Mouse (Mus musculus) frontal cortex, postnatal 25 days (tissue): ENCODE data around the gene Baiap2l1.

Source experiments
- DNase-seq, 2 experiments: peaks; one replicate each; pipeline ENCODE4 v3.0.0; 2022; ENCODE audit warnings: low spot score in 2 of 2

Baiap2l1 gene

DNA sequence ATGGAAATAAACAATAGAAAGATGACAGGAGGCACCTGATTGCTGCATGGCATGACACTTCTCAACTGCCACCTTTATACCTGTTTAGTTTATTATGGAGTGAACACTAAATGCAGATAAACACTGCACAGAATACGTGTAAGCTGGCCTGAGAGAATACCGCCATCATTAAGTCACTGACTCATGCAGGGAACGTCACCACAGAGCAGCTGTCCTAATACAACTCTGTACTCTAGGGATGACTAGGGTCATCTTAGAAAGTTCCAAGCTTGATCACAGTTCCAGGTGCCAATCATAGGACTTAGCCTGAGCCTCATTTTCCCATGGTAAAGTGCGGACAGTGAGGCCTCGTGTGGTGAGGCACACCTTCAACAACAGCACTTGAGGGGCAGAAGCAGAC is 73.3 kb downstream of the Baiap2l1 start:
- no peak for DNase-seq

DNA sequence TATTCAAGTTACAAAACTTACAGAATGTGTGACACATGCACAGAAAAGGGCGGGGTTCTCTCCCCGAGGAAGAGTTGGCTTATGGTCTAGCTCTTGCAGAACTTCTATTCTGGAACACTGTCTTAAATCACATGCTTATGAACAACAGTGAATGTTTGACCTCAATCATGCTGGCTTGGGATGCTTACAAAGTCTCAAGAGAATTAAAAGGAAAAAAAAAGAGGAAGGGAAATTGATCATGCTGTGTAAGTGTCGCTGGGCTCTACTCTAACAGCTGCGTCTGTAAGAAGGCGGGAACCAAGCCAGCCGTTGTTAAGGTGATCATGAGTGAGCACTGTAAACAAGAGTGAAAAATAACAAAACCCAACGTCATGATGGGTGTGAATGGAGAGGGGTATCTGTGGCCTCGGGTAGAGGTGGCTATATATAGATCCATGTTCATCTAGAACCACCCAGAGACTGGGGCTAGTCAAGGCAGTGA is 74.3 kb downstream of the Baiap2l1 start:
- DNase-seq: no peak

DNA sequence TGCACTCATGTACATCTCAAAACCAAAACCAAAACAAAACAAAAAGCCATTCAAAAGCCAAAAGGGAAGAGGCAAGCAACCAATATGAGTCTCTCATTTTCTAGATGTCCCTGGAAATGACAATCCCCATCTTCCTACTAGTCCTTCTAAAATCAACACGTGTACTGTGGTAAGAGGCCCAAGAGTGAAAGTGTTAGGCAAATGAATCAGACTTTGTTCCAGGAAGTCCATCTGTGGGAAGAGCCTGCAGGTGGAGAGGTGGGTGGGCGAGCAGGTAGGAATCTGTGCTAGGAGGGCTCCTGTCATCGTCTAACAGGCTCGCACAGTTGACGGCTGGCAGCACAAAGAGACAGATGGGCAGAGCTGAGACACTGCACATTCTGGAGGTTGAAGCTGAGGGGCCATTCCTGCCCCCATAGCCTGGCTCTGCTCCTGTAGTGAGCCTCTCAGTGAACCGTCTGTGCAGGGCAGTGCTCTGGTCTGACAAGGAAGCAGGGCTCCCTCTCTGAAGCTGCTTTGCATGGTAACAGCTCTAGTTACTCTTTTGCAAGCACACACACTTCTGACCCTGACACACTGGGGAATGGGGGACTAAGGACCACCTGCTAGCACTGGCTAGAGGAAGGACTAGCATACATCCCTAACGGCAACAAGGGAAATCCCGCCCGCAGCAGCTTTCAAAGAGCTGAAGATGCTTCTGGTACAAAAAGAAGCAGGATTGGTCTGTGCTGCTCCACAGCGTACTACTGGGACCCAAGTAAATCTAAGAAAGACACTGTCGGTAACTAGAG is 75.2 kb downstream of the Baiap2l1 start:
- no peak for DNase-seq

DNA sequence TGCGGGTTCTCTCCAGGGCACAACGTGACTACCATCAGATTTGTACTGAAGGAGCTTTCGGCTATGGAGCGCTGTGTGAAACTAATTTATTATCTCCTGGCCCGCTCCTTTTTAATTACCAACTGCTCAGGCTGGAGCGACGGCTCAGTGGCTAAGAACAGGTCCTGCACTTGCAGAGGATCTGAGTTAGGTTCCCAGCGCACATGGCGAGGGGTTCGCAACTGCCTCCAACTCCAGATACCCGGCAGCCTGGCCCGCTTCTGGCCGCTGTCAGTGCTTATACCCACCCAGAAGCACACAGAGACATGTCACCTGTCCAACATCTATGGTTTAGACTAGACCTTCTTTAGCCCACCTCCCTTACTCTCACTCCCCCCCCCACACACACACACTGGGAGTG is 78.0 kb downstream of the Baiap2l1 start:
- DNase-seq: no peak

DNA sequence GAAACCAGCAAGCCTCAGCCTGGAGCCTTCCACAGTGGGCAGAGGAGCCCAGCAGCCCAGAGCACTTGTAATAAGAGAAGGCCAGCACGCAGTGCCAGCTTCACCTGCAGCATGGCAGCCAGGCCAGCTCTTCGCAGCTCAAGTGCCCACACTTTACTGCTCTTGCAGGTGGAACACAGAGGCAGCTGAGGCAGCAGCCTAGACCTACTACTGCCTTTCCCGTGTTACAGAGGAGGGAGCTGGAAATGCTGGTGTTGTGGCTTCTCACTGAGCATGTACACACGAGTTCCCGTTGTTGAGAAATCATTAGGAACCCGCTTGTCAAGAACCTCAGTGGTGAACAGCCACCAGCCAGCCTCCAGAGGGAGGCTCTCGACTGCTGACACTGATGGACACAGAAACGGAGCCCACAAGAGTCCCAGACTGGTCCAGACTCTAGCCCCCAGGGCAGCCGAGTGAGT is 78.8 kb downstream of the Baiap2l1 start:
- DNase-seq: no peak

DNA sequence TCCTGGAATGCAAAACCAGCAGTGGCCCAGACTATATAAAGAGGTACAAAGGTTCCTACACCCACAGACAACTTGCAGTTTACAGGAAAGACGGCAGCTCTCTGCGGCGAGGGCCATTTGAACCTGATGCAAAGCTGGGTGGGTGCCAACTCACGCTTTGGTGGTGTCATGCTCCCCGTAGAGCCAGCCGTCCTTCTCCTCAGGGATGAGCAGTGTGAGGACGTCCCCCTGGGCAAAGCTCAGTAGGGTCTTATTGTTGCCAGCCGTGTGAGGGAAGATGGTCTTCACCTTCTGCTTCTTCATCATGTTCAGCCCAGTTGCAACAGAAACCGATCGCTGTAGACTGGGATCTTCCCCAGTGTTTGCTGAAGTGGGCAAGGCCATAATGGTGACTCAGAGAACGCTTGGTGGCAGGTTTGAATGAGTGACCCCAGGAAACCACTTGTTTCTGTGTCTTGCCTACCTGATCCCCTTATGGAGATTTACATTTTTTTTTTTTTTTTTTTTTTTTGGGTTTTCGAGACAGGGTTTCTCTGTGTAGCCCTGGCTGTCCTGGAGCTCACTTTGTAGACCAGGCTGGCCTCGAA is 79.4 kb downstream of the Baiap2l1 start:
- DNase-seq: no peak

DNA sequence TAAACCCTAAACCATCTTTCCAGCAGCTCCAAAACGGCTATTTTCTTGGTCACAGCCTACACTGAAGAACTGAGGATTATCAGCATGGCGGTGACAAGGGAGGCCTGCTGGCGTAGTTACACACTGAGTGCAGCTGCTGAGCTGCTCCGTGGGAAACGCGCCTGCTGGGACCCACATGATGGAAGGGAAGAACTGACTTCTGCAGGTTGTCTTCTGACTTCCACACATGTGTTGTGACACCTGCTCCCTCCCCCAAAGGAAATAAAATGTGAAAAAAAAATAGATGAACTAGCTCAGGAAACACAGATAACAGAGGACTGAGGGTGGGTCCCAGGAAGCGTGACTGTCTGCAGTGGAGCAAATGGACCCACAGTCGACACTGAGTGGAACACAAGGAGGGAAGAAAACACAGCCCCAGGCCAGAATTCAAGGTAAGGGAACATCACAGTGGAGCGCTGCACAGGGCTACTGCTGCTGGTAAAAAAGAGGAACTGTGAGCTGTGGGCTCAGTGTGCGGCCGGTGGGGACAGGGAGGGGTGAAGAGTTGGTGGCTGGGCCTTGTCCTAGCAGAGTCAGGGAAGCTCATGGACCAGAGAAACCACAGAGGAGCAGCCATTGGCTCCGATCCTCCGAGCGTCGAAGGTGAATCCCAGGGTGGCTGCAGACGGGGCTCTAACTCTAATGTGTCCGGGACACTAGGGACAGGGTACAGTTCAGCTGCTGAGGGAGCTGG is 80.8 kb downstream of the Baiap2l1 start:
- DNase-seq: no peak

DNA sequence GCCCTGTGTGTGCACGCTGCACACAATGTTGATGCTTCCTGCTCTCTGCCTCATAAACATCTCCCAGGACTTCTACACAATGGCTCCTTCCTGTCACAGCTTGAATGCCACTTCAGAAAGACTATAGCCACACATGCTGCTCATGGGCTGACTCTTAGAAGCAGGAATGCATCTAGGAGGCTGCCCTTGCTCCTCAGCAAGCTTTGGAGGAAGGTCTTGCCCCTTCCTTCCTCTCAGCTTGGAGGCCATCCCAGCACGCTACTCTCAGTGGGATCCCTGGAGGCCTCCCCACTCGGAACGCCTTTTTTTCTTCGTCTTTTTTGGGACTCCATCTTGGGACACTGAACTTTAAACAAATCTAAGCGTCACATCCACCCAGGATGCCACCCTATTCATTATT is 83.0 kb downstream of the Baiap2l1 start:
- DNase-seq: no peak

DNA sequence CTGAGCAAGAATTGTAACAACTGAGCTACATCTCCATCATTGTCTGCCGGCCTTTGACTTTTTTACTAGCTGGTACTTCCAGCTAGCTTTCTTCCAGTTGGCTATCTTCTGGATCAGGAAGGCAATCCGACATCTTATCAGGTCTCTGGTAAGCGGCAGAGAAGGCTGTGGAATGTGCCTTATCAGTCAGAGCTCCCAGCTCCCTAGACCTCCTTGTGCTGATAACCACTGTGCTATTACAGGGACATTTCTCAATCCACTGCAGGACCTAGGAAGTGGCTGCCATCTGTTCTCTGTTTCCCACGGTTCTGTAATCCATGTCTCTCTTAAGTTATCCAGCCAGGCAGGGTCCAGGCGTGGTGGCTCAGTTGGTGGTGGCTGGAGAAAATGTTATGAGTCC is 86.1 kb downstream of the Baiap2l1 start:
- no peak for DNase-seq

DNA sequence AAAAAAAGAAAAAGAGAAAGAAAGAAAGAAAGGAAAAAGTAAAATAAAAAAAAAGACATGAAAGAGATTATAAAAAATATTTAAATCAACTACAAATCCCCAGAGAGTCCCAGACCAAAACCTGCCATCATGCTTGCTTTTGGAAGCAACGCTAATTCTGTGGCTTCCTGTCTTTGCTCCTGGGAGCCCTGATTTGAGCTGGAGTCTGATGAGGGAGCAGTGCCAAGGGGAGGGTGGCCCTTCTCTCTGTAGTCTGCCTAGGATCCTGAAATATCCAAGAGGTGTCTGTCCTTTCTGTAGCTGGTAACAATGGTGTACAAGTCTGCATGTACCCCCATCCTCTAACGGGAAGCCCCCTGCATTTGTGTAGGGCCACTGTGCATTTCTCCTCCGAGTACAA is 86.8 kb downstream of the Baiap2l1 start:
- no peak for DNase-seq

DNA sequence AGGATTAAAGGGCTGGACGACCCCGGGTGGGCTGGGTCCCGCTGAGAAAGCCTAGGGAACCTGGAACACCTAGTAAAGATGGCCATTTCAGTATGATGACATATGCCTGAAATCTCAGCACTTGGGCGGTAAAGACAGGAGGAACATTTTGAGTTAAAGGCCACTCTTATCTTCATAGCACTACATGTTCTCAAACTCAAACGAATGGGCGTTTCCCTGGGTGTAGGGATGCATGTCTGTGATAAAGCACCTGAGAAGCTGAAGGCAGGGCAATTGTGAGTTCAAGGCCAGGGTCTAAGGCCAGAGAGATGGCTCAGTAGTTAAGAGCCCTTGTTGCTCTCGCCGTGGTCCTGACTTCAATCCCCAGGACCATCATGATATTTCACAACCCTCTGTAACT is 87.5 kb downstream of the Baiap2l1 start:
- no peak for DNase-seq

DNA sequence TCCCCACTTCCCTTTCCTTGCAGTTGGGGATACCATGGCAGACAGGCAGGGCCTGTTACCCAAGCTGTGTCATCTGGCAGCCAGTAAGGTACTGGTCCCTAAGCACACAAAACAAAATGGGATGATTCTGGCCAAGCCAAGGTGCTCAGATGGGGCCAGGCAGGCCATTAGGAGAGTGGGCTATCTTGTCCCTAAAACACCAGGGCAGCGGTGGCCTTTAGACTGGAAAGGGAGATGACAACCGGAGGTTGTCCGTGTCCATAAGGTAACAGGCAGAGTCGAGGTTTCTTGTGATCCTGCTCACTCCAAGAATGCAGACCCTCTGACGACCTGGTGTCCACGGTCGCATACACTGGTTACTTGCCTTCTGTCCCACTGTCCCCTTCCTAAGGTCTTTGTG is 88.0 kb downstream of the Baiap2l1 start:
- no peak for DNase-seq

DNA sequence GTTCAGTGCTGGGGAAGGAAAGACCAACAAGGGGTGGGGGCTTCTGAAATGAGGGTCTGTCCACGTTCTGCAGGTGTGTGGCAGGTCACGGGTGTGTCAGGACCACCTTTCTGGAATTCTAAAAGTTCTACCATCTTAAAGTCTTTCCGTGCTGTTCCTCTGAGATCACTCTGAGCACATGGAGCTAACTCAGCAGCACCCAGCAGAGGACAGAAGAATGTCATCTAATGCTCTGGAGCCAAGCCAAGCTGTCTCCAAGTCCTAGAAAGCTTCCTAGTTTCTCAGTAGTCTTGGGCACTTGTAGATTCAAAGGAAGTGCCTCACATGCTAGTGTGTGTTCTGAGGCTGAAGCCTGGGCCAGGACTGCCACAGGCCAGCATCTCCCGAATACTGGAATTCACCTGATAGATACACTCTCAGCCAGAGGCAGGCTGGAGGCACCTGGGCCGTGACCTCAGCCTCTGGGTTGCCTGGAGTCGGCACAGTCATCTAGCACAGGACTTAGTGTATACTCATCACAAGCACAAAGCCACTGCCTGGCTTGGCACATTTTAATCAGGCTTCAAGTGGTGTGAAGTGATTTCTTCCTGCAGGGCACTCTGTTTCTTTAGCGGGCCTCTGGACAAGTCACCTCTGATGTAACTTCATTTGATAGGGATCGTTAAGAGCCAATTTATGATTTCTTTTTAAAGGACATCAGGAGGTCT is 90.2 kb downstream of the Baiap2l1 start:
- peak in 1 of 2 experiments; percentile 31 for DNase-seq

DNA sequence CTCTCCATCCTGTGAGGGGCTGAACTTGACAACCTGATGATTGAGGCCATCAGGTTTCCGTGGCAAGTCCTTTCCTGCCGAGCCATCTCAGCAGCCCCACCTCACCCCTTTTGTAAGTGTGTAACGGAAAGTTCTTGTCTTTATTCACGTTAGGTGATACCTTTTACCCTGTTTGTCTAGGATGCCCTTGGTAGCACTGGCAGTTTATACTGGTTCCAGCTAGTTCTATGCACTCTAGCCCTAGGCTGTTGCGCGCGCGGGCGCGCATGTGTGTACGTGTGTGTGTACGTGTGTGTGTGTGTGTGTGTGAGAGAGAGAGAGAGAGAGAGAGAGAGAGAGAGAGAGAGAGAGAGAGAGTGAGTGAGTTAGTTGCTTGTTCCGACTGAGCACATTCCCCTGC is 94.4 kb downstream of the Baiap2l1 start:
- no peak for DNase-seq

DNA sequence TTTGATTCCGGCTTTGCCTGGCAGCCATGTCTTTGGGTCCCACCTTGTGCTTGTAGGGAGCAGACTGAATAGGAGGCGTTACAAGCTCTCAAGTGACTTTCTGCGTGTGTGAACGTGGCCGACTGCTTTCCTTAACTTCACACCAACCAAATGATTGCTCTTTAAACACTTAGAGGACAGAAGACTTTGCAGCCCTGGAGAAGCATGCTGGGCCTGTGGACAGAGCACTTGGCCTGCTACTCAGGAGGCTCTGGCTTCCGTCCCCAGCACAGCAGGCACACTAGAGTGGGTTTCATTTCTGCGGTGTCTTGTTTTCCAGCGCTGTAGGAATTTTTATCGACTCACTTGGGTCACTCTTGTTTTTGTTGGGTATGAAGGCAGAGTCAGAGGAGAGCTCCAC is 94.8 kb downstream of the Baiap2l1 start:
- DNase-seq: no peak

DNA sequence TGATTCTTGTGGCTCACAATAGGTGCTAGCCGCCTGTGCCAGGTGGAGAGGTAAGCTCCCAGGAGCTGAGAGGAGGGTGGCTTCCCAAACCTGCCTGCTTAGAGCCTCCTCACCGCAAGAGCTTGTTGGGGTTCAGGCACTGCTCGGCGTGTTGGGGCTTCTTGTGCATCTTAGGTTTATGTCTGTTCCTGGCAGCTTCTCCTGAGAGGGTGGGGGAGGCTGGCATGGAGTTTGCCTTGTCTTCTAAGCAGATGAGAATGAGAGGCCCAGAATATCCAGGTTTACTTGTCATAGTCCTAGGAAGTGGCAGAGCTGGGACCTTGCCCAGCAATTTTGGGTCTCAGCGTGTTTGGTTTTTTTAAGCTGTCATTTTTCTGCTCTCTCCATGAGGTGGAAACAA is 96.1 kb downstream of the Baiap2l1 start:
- DNase-seq: no peak

DNA sequence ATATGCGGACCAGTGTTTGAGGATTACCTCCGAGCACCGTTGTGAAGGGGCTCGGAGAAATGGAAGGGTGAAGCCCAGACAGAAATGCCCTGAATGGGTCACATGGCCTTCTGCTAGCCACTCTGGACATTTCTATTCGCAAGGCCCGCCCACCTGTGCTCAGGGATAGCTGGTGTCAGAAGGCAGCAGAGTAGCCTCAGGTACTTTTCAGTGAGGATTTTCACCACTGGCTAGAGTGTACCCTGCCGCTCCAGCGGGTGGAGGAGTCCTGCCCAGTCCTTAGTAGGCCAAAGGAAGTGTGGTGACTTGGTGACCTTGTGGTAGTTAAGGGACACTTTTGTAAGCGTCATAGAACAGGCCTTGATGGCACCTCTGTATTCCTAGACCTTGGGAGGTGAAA is 96.6 kb downstream of the Baiap2l1 start:
- no peak for DNase-seq

DNA sequence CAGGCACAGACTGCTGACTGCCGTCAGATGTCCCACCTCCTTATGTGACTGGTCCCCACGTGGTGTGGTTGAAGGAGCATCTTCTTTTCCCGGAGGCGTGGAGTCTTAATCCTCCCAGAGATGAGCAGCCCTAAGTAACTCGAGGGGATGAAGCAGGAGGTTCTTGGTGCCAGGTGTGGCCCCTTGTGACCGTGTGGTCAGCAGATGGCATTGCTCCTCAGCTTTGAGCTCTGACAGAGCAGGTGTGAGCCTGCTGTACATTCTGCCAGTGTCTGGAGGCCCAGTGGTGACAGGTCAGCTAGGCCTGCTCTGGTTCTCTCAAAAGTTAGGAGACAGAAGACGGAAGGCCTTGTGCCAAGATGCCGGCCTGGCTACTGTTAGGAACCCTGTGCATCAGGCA is 97.4 kb downstream of the Baiap2l1 start:
- DNase-seq: no peak

DNA sequence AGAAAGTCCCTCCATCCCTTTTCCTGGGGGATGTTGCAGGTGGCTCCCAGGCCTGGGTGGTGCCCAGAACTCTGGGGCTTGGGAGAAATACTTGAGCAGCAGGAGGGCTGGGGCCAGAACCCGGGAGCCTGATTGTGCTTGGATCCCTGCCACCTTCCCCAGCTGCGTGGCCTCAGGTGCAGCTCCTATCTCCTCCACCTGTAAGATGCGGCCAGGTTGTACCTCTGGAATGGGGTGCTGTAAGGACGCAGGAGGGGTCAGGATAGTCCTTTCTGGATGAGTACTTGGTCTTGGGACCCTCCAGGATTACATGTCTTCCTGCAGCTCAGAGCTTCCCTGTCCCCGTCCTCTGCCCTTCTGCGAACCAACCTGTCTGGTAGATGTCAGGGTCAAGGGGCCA is 98.7 kb downstream of the Baiap2l1 start:
- no peak for DNase-seq

DNA sequence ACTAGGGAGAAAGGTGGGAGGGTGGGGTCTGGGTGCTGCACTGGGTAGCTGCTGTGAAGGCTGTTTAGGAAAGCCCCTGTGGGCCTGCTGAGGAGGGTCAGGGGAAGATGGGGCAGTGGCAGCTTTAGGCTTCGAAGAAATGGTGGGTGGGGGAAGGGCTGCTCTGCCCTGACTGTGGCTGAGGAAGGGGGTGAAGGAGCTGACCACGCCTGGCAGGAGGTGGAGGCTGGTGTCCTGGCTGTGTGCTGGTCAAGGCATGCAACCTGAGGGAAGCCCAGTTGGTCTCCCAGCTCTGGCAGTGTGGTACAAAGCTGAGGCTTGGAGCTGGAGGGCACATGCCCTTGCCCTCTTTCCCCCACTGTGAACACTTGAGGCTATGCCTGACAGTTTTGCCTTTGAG is 99.2 kb downstream of the Baiap2l1 start:
- no peak for DNase-seq

DNA sequence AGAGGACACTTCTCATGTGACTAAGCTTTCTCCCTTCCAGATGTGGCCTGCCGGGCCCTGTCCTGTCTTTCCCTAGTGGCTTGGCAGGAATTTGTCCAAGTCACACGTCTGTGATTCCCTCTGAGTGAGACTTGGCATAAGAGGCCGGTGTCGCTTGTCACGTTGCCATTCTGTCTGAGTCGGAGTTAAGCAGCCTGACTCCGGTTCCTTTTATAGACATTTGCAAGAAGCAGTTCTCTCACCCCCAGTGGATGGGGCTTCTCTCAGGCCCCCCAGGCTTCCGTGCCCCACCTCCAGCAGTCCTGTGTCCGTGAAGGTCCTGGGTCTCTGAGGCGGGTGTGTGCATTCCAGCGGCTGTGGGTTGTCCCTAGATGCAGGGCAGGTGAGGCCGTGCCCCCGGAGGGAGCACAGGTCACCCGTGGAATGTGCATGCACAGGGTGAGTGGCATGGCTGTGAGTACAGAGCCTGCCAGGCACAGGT is 99.7 kb downstream of the Baiap2l1 start:
- DNase-seq: no peak
